ENCODE assay signal across 19 mouse cellular contexts in the genomic region with DNA sequence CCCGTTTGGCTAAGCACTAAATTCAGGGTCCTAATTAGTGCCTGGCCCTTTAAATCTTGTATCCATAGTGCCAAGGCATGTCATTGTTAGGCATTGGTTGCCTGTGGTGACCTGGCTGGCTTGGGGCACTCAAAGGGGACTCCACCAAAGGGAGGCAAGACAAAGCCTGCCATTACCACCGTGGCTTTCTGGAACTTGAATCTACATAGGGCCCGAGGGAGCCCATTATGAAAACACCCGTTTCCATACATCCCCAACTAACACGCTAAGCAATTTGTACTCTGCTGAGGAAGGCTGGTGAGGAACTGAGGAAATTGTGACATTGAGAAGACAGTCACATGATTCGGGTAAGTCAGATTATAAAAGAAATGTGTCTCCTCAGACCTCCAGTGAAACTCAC. TPM values are rescaled to one million over a fixed set of nuclear protein-coding genes. Genes with fewer than 3 reads are reported as not detected.
A peak's percentile ranks its signal among the peaks of the same experiment; 100 is the strongest.
DNase-seq lines count a peak whose midpoint lies in the region; ATAC-seq and TF ChIP-seq lines count a peak whose summit lies in the region.
"Had no signal": no experiment of that assay in that cellular context is flagged by ENCODE, and none has a peak within 500 bp of the region (broad histone marks: within the 10 kb centered on the region; RNA-seq: fewer than 3 reads in every experiment).

No protein-coding gene starts in this region.

- peak; percentile 53 for ATAC-seq in neural tube, embryonic 11.5 days (ENCODE audit: insufficient read depth, low FRiP score, low TSS enrichment)
- peak; percentile 69; the same call in 1 of the 2 replicates for ATAC-seq in forebrain, postnatal 0 days
- ATAC-seq in midbrain, embryonic 11.5 days (ENCODE audit: low FRiP score): peak; percentile 78
- ATAC-seq in activated CD4-positive, CD25-positive, alpha-beta regulatory T cell, adult 4 months: no peak

- no peaks in the 10 kb centered on the region for H3K27me3 ChIP-seq in neural tube, embryonic 11.5 days (ENCODE audit: control insufficient read depth, insufficient read depth, low read length)
- H3K27me3 ChIP-seq in forebrain, postnatal 0 days (ENCODE audit: insufficient read depth, low read length): no peaks in the 10 kb centered on the region
- H3K27me3 ChIP-seq in midbrain, embryonic 11.5 days (ENCODE audit: control insufficient read depth, insufficient read depth, low read length): no peaks in the 10 kb centered on the region
- H3K27me3 ChIP-seq: embryonic facial prominence, embryonic 13.5 days; liver, embryonic 15.5 days had no signal

- no peaks in the 10 kb centered on the region for H3K9me3 ChIP-seq in neural tube, embryonic 11.5 days (ENCODE audit: control insufficient read depth, low read length)
- no peaks in the 10 kb centered on the region for H3K9me3 ChIP-seq in forebrain, postnatal 0 days (ENCODE audit: low read length)
- H3K9me3 ChIP-seq in midbrain, embryonic 11.5 days (ENCODE audit: control insufficient read depth, low read length): no peaks in the 10 kb centered on the region
- H3K9me3 ChIP-seq: embryonic facial prominence, embryonic 13.5 days; liver, embryonic 15.5 days had no signal

- H3K4me3 ChIP-seq in neural tube, embryonic 11.5 days (ENCODE audit: low read depth, low read length): no peak overlapping the region
- no peak overlapping the region for H3K4me3 ChIP-seq in forebrain, postnatal 0 days (ENCODE audit: low read depth, low read length)
- H3K4me3 ChIP-seq in midbrain, embryonic 11.5 days (ENCODE audit: low read depth, low read length): no peak overlapping the region
- H3K4me3 ChIP-seq: embryonic facial prominence, embryonic 13.5 days; heart, adult 2 months; liver, embryonic 15.5 days; myocyte had no signal

- peaks cover 2% of the 10 kb centered on the region; the same call in 1 of the 2 replicates for H3K4me1 ChIP-seq in neural tube, embryonic 11.5 days (ENCODE audit: control insufficient read depth, insufficient read depth, low read length)
- H3K4me1 ChIP-seq in forebrain, postnatal 0 days (ENCODE audit: insufficient read depth): no peaks in the 10 kb centered on the region
- H3K4me1 ChIP-seq in midbrain, embryonic 11.5 days (ENCODE audit: control insufficient read depth, insufficient read depth, low read length): peaks cover 11% of the 10 kb centered on the region
- H3K4me1 ChIP-seq: liver, embryonic 15.5 days had no signal

- peak; percentile 56 for DNase-seq in neural tube, embryonic 11.5 days (ENCODE audit: low spot score)
- no peak for DNase-seq in neural tube, embryonic 10.5 days (ENCODE audit: extremely low spot score, low spot score)
- DNase-seq in forebrain, postnatal 0 days: peak; percentile 27
- peak; percentile 89 for DNase-seq in midbrain, embryonic 11.5 days (ENCODE audit: low spot score, missing footprints)
- peak; percentile 76 for DNase-seq in retina, embryonic 14.5 days (ENCODE audit: low spot score)
- no peak for DNase-seq in layer of hippocampus, adult 9-11 months
- DNase-seq in adrenal gland, adult 18-20 months (ENCODE audit: low spot score in 2 of 2): no peak
- DNase-seq: cerebellum, adult 9-10 months; heart, adult 2 months; heart, postnatal 36 days; kidney, adult 9 months; lung, postnatal 4 days; right cerebral cortex, adult 18-20 months; thymus, postnatal 14 days had no signal

- H3K27ac ChIP-seq in neural tube, embryonic 11.5 days (ENCODE audit: low read depth, low read length): no peak overlapping the region
- no peak overlapping the region for H3K27ac ChIP-seq in forebrain, postnatal 0 days (ENCODE audit: low read depth, low read length)
- H3K27ac ChIP-seq in midbrain, embryonic 11.5 days (ENCODE audit: low read depth, low read length): no peak overlapping the region
- H3K27ac ChIP-seq: embryonic facial prominence, embryonic 13.5 days; heart, adult 2 months; liver, embryonic 15.5 days had no signal

- WGBS in neural tube, embryonic 11.5 days: 20% methylated on average over 6 of the region's 6 CpGs
- WGBS in forebrain, postnatal 0 days: 4% methylated on average over 6 of the region's 6 CpGs
- WGBS in midbrain, embryonic 11.5 days: 18% methylated on average over 6 of the region's 6 CpGs

- H3K9ac ChIP-seq in neural tube, embryonic 11.5 days (ENCODE audit: low read length): no peak overlapping the region
- no peak overlapping the region for H3K9ac ChIP-seq in forebrain, postnatal 0 days
- no peak overlapping the region for H3K9ac ChIP-seq in midbrain, embryonic 11.5 days (ENCODE audit: low read length)
- H3K9ac ChIP-seq: embryonic facial prominence, embryonic 13.5 days; liver, embryonic 15.5 days had no signal

- H3K4me2 ChIP-seq in neural tube, embryonic 11.5 days (ENCODE audit: low read depth): peak overlapping the region; percentile 1; the same call in 1 of the 2 replicates
- H3K4me2 ChIP-seq in forebrain, postnatal 0 days (ENCODE audit: low read depth): no peak overlapping the region
- H3K4me2 ChIP-seq in midbrain, embryonic 11.5 days: no peak overlapping the region
- H3K4me2 ChIP-seq: embryonic facial prominence, embryonic 13.5 days; liver, embryonic 15.5 days had no signal

- H3K36me3 ChIP-seq in neural tube, embryonic 11.5 days (ENCODE audit: control insufficient read depth, insufficient read depth, low read length): no peaks in the 10 kb centered on the region
- H3K36me3 ChIP-seq in forebrain, postnatal 0 days (ENCODE audit: insufficient read depth): no peaks in the 10 kb centered on the region
- H3K36me3 ChIP-seq in midbrain, embryonic 11.5 days (ENCODE audit: control insufficient read depth, insufficient read depth, low read length): no peaks in the 10 kb centered on the region
- H3K36me3 ChIP-seq: embryonic facial prominence, embryonic 13.5 days; liver, embryonic 15.5 days had no signal

- no peak for TF ChIP-seq CTCF in forebrain, postnatal 0 days (IDR thresholded peaks at IDR 0.05; ENCODE audit: low read depth)

RNA-seq across cellular contexts. Expression of a gene that starts 1.3 kb away (rescaled TPM):
- polyA plus RNA-seq in neural tube, embryonic 11.5 days (2014; fragmentation: Nextera tagmentation; extraction: Ambion mirVana): 5.9 and 6.7 TPM in 2 replicates
- total RNA-seq in forebrain, postnatal 0 days (2014; rRNA removed): 12.5 and 14.9 TPM in 2 replicates
- polyA plus RNA-seq in forebrain, postnatal 0 days (2015; fragmentation: Nextera tagmentation; extraction: Ambion mirVana): 7.8 and 11.7 TPM in 2 replicates
- polyA plus RNA-seq in midbrain, embryonic 11.5 days (2014; fragmentation: Nextera tagmentation; extraction: Ambion mirVana): 5.3 and 5.7 TPM in 2 replicates
- not detected for polyA plus RNA-seq in activated CD4-positive, CD25-positive, alpha-beta regulatory T cell, adult 4 months (2017; shearing (Covaris generic))
- 10 to 100 TPM; 15.4 to 16.9 TPM for total RNA-seq in adrenal gland, adult 18-20 months (2021)

RNA-seq across cellular contexts. Expression of a gene that starts 16.9 kb away (rescaled TPM):
- polyA plus RNA-seq in neural tube, embryonic 11.5 days (2014; fragmentation: Nextera tagmentation; extraction: Ambion mirVana): not detected in 2 replicates
- not detected in 2 replicates for total RNA-seq in forebrain, postnatal 0 days (2014; rRNA removed)
- 0.03 TPM in 1 of 2 replicates, not detected in the other for polyA plus RNA-seq in forebrain, postnatal 0 days (2015; fragmentation: Nextera tagmentation; extraction: Ambion mirVana)
- polyA plus RNA-seq in midbrain, embryonic 11.5 days (2014; fragmentation: Nextera tagmentation; extraction: Ambion mirVana): not detected in 2 replicates
- polyA plus RNA-seq in activated CD4-positive, CD25-positive, alpha-beta regulatory T cell, adult 4 months (2017; shearing (Covaris generic)): not detected
- total RNA-seq in adrenal gland, adult 18-20 months (2021): not detected
- polyA plus RNA-seq: embryonic facial prominence, embryonic 13.5 days; limb, embryonic 11.5 days; liver, embryonic 15.5 days; myocyte had no signal

Comparison
In these comparisons a context has a peak if more than half of its experiments do, and no peak if none do; other contexts are left out.
1. DNase-seq: peak in neural tube, embryonic 11.5 days (single experiment), forebrain, postnatal 0 days (single experiment), midbrain, embryonic 11.5 days (single experiment) and retina, embryonic 14.5 days (single experiment); none in neural tube, embryonic 10.5 days (single experiment), layer of hippocampus, adult 9-11 months (single experiment) and adrenal gland, adult 18-20 months (0 of 2).